Mouse (Mus musculus) gastrocnemius, postnatal 14 days (tissue): ENCODE results near the gene Rufy4. TPM values are rescaled to one million over a fixed set of nuclear protein-coding genes. Genes with fewer than 3 reads are reported as not detected.
A peak's percentile ranks its signal among the peaks of the same experiment; 100 is the strongest.

ENCODE experiments used
- DNase-seq: peaks from one replicate; pipeline ENCODE4 v3.0.0; 2021; ENCODE audit warnings: mixed read lengths
- intact Hi-C: fragments of 180-260 bp; cut with DNase I; formaldehyde crosslinking; loops from one replicate; pipeline ENCODE4 v1.15.1; 2025; ENCODE audit warnings: low total_unique reads
- total RNA-seq, 2 experiments: library from RNA; stranded (reverse); gene quantifications; 2 replicates each; pipeline ENCODE4 v1.2.3; 2021

The Rufy4 gene
- total RNA-seq, 2 experiments from 2014 or later = 0.09 TPM; not detected in 1

GRCm38 (mm10) chr1:74103654-74104353 is 21.5 kb upstream of the Rufy4 start:
- intact Hi-C loops = no loop called here
- DNase-seq = no peak

- DNase-seq = no peak
- intact Hi-C loops = no loop called here
Observed at GRCm38 (mm10) chr1:74105660-74106059, 19.7 kb upstream of the Rufy4 start.

GRCm38 (mm10) chr1:74106214-74106613 is 19.1 kb upstream of the Rufy4 start:
- intact Hi-C loops = no loop called here
- DNase-seq = no peak

- intact Hi-C loops = no loop called here
- no peak for DNase-seq
Observed at GRCm38 (mm10) chr1:74107931-74108618, 17.3 kb upstream of the Rufy4 start.

- intact Hi-C loops = no loop called here
- DNase-seq = no peak
Observed at GRCm38 (mm10) chr1:74109670-74110069, 15.7 kb upstream of the Rufy4 start.

- no peak for DNase-seq
- intact Hi-C loops = no loop called here
Observed at GRCm38 (mm10) chr1:74110932-74111695, 14.2 kb upstream of the Rufy4 start.

GRCm38 (mm10) chr1:74111696-74112030 is 13.7 kb upstream of the Rufy4 start:
- intact Hi-C loops = no loop called here
- DNase-seq = no peak

- DNase-seq = no peak
- intact Hi-C loops = no loop called here
Observed at GRCm38 (mm10) chr1:74113071-74113470, 12.3 kb upstream of the Rufy4 start.

GRCm38 (mm10) chr1:74117876-74118275 is 7.5 kb upstream of the Rufy4 start:
- intact Hi-C loops = no loop called here
- no peak for DNase-seq

- DNase-seq = no peak
Observed at GRCm38 (mm10) chr1:74119115-74119514, 6.2 kb upstream of the Rufy4 start.

GRCm38 (mm10) chr1:74121138-74121537 is 4.2 kb upstream of the Rufy4 start:
- intact Hi-C loops = loop anchor here (5.0 kb wide), 1 partner anchor 219 kb away; no protein-coding TSS in a partner anchor
- no peak for DNase-seq

More at GRCm38 (mm10) chr1:74119115-74119514, 6.2 kb upstream of the Rufy4 start:
- intact Hi-C loops = no loop called here

- intact Hi-C loops = loop anchor here (5.0 kb wide), 1 partner anchor 220 kb away; no protein-coding TSS in a partner anchor
- peak; percentile 48 for DNase-seq
Observed at GRCm38 (mm10) chr1:74121821-74122576, 3.3 kb upstream of the Rufy4 start.

GRCm38 (mm10) chr1:74123215-74123614 is 2.1 kb upstream of the Rufy4 start:
- intact Hi-C loops = loop anchor here (5.0 kb wide), 1 partner anchor 221 kb away; no protein-coding TSS in a partner anchor
- DNase-seq = no peak

GRCm38 (mm10) chr1:74124021-74124981 is 1.0 kb upstream of the Rufy4 start, which contains the start of gene Tns1:
Gene Tns1 (minus strand): TSS chr1:74124449.
- intact Hi-C loops = loop anchor here (5.0 kb wide), 1 partner anchor 222 kb away; no protein-coding TSS in a partner anchor
- DNase-seq = peak; percentile 49

GRCm38 (mm10) chr1:74130883-74131659 is 5.7 kb downstream of the Rufy4 start:
- DNase-seq = no peak
- intact Hi-C loops = no loop called here

GRCm38 (mm10) chr1:74132011-74132410 is 6.7 kb downstream of the Rufy4 start:
- intact Hi-C loops = no loop called here
- no peak for DNase-seq

- DNase-seq = no peak
- intact Hi-C loops = no loop called here
Observed at GRCm38 (mm10) chr1:74133954-74134353, 8.6 kb downstream of the Rufy4 start.
